Mouse (Mus musculus) cerebellum, postnatal 4 days (tissue): ENCODE results near the gene Ip6k1.
A peak's percentile ranks its signal among the peaks of the same experiment; 100 is the strongest.
"Not testable (repeated sequence)": the region's sequence is repeated elsewhere in the genome, so short reads cannot be mapped to it uniquely, and the experiment has no call there.

Source experiments
- DNase-seq, 2 experiments: peaks; one replicate each; pipeline ENCODE4 v3.0.0; 2022; ENCODE audit warnings: low spot score in 2 of 2, mixed read lengths in 1 of 2

The Ip6k1 gene

DNA sequence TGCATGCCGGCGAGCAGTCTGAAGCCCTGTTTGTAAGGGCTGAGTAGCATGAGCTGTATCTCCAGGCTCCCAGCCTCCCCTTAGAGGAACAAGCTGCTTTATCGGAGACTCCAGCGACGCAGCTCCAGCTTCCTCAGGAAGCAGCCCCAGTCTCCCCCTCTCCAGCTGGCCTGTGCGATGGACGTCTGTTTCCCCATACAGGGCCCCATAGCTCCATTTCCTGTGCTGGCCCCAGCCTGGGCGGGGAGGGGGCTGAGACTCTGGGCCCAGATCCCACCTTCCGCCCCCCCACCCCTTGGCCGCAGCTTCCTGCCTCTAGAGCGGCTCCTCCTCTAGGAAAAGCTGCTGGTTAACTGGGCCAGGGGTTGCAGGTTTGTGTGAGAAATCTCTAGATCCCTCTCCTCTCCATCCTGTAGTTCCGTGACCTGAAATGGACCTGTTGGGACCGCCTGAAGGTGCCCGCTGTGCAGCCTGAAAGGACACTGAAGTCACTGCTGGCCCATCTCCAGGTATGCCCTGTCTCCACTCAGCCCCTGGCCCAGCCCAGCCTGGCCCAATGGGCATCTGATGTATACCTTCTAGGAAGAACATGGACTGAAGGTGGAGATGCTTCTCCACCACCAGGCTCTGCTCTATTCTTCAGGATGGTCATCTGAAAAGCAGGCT lies 19.5 kb upstream of the Ip6k1 start, which contains the start of gene Gm20661:
TSS of gene Gm20661 (plus strand) at position 378 of the 666 bp plus-strand sequence.
- no peak for DNase-seq

DNA sequence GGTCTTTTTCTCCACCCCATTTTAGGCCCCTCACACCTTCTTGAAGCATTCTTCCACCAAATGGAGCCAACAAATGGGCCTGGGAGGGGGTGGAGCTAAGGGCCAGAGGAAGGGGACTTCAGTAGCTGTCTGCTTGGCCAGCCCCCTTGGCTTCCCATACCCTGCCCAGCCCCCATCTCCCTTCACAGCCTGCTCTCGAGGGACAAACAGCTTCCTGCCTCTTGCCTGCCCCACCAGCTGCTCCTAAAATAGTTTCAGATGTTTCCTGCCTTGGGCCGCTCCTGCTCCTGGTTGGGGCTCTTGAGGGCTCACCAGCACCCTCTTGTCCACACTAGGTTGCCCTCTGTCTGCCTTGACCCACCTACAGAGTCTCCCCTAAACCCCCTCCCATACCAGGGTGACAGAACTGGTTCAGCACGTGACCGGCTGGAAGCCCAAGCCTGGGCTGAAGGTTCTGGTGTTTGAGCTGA lies 18.8 kb upstream of the Ip6k1 start:
- DNase-seq = no peak

DNA sequence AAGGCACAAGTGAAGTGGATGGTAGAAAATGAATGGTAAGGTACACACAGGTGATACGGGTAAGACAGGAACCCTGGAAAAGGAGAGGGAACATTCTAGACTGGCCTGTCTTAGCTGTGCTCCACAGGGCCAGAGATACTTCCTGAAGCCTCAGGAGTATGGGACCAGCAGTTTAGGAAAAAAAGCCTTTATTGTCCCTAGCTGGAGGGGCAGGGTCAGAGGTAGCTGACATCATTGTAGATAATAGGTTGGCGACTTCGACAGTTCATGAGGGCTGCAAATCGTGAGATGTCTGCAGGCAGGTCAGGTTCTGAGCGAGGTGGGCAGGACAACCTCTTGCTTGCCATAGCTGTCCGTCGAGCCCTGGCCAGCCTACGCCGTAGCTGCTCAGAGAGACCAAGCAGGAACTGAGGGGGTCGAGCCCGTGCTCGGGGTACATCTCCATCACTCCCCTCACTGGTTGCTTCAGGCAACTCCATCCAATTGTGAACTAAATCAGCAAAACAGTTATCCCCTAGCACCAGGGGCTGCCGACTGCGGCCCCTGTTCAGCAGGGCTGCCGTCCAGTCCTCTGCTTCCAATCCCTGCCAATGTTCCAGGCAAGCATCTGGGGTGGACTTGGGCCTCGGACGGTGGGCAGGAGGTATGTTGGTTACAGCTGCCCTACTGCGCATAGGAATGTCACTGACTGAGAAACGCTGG lies 18.1 kb upstream of the Ip6k1 start:
- no peak for DNase-seq

DNA sequence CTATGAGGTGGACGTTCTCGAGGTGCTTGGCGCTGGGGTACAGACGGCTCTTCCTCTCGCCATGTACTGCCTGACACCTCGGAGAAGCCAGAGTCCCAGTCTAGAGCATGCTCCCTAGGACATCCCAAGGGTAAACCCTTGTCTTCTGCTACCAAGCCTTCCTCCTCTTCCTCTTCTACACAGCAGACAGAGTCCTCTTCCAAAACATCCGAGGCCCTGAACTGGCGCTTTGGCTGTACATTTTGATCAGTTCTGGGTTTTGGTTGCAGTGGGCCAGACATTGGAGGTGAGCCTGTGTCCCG lies 17.6 kb upstream of the Ip6k1 start:
- DNase-seq = no peak

DNA sequence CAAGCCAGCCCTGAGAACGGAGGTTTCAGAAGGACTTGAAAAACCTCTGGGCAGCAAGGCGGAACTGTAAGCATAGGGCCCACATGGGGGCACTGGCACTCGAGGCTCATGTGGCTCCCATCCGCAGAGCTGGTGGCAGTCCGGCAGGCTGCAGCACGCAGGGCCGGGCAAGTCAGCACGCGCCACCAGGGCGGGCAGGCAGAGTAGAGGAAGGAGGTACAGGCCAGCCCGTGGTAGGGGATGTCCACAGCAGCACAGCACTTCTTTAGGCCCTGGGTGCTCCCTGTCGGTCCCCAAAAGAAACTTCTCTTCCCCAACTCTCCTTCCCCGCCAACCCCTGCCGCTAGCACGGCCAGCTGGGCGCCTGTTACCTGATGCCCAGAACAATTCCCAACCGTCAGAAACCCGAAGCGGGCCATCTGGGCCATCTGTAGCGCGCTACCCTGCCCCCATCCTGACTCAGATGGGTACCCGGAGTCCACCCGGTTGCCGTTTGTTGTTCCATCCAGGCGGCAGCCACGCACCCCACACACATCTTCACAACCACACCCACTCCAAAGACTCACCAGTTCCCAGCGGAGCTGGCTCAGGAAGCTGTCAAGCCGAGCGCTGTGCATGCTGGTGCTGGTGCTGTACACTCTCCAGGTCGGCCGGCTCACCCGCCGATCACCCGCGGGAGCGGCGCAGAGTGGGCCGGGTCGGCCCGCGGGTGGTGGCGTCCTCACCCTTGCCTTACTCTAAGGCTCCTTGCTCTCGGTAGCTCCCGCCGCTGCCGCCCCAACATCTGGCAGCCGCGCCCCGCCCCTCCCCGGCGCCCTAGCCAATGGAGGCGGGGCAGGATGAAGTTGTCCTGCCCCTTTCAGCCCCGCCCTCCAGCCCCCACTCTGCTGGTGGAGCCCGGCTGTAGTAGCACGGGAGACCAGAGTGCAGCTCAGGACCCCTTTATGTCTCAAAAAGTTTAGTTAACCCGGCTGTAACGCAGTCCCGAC lies 16.9 kb upstream of the Ip6k1 start, which contains the start of gene Inka1:
TSS of gene Inka1 (minus strand) at position 749 of the 989 bp plus-strand sequence.
- peak in 1 of 2 experiments; percentile 64 for DNase-seq

DNA sequence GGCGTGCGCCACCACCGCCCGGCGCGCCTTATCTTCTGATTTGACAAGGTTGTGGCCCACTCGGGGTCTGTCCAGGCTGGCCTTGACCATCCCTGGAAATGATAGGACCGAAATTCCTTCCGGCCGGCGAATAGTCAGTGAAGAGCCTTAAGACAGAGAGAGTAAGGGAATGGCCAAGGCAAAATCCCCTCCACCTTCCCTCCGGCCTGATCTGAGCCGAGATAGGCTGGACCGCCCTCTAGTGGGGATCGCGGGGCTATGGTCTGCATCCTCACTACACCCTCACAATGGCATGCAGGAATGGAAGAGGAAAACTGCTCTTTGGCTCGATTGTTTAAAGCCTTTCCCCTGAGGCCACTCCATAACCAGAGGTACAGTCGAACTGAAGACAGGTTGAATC lies 15.9 kb upstream of the Ip6k1 start:
- DNase-seq = peak in 1 of 2 experiments; percentile 78

DNA sequence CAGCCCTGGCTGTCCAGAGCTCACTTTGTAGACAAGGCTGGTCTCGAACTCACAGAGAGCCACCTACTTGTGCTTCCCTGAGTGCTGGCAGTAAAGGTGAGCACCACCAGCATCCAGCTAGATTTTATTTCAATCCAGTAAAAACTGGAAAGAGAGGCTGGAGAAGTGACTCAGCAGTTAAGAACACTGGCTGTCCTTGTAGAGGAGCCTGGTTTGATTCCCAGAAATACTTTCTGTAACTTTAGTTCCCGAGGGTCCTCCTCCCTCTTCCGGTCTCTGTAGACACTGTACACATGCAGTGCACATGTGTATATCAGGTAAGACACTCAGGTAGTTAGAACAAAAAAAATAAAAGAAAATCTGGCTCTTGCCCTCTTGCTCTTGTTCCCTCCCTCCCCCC lies 14.4 kb upstream of the Ip6k1 start:
- no peak for DNase-seq

DNA sequence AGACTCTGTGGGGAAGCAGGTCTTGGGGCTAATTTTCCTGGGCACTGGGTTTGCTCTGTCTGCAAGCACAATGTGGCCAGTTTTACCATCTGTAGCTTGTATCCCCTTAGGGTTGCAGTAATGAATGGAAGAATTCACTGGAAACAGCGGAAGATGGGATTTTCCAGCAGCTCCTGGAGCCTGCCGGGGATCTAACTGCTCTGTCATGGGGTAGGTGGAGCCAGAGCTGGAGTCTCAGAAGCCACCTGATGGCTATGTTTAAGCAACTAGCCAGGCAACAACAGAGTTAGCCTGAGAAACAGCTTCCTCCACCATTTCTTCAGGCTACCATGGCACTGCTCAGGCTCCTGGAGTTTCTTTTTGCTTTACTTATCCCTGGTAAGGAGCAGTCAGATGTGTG lies 10.1 kb upstream of the Ip6k1 start, which contains the start of gene Cdhr4:
TSS of gene Cdhr4 (plus strand) at position 301 of the 400 bp plus-strand sequence.
- no peak for DNase-seq

DNA sequence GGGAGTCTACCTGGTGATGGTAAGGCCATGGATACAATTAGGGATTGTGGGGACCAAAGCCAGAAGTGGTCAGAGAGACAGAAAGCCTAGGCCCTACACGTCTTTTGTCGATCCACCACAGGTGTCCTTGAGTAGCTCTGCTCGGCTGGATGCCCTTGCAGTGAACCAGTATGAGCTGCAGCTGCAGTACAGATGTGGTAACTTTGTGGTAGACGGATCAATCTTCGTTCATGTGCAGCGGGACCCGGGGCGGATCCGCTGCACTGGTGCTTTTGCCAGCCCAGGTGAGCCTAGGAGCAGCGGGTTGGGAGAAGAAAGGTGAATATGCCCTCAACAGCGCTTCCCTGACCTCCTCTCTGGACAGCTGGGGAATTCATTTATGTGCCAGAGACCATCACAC lies 9.3 kb upstream of the Ip6k1 start:
- no peak for DNase-seq

DNA sequence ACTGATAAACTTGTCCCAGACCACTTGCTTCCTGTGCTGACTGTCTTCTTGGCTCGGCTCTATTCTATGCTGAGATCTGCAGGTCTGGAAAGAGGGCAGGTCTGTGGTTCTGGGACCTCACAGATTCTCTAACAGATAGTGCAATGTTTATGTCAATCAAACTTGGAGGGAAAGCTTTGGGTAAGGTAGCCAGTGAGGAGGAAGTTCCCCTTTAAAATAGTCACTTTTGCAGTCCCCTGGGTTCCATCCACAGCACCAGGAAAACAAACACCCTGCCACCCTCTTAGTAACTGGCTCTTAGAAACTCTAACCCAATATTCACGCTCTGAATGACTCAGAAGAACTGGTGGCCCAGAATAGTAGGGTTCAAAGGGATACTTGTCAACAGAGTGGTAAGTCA lies 7.8 kb upstream of the Ip6k1 start:
- DNase-seq = no peak

DNA sequence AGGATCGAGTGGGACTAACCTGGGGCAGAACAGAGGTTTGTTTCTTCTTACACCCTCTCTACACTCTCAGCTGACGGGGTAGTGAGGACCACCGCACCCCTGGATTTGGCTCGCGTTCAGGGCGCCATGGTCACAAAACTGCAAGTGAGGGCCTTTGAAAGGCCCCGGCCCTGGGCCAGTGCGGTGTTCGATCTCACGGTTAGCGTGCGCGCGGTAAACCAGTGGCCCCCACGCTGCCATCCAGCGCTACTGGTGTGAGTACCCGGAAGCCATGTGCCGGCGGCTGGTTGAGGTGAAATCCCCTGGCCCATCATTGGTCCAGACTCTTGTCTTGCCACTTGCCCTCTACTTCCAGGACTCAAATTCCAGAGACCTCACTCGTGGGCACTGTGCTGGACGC lies 6.8 kb upstream of the Ip6k1 start:
- DNase-seq = no peak

DNA sequence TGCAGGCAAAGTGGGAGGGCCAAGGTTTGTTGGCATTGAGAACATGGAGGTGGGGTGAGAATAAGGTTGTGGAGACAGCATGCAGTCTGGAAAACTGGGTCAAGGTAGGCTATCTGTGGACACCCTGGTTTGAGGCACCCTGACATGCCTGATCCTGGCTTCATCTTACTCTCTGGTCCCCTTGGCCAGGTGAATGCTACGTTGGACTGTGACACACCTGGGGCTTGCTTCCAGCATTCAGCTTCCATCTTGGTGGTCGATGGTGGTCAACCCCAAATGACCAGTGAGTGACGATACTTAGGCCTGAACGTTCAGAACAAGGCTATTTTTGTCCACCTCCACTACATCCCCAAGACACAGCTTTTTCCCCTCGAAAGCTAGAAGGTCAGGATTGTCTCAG lies 6.3 kb upstream of the Ip6k1 start, which contains the start of gene Gm20662:
TSS of gene Gm20662 (plus strand) at position 301 of the 400 bp plus-strand sequence.
- no peak for DNase-seq

DNA sequence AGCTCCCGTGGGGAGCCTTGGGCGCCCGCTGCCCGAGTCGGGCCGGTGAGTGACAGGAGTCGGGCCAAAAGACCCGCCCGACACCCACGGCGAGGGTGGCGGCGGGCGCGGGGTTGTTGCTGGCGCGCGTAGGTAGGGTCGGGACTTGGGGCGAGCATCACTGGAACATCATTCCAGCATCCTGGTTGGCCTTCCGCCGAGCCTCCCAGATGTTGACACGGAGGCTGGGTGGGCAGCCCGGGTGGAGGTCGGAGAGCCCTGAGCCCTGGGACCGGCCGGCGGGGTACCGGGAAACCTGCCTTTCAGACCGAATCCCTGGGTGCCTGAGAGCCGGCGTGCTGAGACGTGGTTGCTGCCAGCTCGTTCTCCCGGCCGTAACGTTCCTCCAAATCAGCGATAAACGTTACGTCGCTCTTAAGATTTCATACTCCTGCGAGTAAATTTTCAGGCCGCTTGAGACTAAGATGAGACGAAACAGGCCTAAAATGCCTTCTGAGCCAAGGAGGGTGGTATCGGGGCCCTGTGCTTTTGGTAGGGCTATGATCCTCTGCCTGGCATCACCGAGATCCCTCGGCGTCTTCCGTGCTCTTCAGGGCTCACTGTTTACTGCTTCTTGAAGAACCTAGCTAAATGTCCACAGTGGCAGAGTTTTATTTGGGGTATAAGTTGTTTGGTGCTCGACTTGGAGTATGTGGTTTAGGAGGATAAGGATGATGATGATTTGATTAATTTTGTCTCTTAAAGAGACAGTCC lies 653 bp downstream of the Ip6k1 start:
- DNase-seq = no peak

DNA sequence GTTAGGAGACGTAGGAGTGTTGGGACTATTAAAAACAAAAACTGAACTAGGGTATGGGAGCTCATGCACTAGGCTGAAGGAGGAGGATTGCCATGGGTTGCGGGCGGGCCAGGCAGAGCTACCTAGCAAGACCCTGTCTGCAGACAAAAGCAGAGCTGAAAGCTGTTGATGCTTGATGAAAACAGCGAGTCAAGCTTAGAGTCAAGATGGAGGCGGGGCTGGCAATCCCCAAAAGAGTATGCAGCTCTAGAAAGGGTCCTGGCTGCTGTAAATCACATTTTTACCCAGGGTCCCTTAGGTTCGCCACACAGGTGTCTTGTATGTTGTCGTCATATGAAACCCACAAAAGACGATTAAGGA lies 1.2 kb downstream of the Ip6k1 start:
- DNase-seq = no peak

DNA sequence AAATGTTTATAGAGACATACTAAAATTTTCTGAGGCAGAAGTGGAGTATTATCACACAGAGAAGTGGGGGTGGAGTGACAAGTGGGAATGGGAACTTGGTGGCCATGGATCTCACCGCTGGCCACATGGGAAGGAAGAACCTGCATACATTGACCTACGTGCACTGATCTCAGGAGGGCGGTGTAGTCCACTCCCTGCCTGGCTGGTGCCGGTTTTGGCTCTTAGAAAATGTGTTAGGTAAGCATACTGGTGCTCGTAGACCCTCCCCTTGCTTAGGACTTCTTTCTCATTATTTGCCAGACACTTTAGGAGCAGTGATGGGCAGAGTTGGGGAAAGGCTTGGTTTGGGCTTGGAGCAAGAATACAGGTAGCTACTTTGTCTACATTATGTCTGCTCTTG lies 5.7 kb downstream of the Ip6k1 start:
- DNase-seq = no peak

DNA sequence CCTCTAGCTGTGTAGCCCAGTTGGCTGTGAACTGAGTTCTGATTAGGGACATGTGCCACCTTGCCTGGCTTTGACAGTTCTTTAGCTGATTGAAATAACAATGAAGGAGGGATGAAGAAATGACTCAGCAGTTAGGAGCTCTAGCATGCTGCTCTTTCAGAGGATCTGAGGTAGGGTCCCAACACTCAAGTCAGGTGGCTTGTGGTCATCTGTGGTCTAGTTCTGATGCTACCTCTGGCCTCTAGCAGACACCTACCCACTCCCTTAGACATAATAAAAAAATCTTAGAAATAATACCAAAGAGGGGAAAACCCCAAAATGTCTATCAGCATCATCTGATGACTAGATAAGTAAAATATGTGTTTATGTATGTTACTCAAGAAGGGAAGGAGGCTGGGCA lies 8.1 kb downstream of the Ip6k1 start:
- DNase-seq = no peak

DNA sequence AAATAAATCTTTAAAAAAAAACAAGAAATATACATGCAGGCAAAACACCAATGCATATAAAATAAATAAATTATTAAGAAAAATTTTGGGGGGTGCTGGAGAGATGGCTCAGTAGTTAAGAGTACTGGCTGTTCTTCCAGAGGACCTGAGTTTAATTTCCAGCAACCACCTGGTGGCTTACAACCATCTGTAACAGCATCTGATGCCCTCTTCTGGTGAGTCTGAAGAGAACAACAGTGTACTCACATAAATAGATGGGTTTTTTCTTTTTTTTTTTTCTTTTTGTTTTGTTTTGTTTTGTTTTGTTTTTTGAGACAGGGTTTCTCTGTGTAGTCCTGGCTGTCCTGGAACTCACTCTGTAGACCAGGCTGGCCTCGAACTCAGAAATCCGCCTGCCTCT lies 11.3 kb downstream of the Ip6k1 start:
- DNase-seq = not testable (repeated sequence)

DNA sequence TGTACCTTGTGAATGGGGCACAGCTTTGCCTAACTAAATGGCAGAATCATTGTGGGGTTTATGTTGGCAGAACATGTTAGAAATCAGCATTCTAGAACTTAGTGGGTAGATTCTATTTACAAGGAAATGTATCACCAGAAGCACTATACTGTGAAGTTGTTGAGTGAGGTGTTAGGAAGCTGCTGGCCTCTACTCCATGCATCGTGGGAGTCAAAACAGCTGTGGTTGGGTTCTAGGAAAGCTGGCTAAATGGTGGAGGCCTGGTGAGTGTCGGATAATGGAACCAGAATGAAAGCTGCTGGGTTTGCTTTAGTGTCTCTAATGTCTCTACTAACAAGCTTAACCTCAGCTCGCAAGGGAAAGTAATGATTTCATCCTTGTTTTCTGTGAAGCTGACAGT lies 14.8 kb downstream of the Ip6k1 start:
- no peak for DNase-seq

DNA sequence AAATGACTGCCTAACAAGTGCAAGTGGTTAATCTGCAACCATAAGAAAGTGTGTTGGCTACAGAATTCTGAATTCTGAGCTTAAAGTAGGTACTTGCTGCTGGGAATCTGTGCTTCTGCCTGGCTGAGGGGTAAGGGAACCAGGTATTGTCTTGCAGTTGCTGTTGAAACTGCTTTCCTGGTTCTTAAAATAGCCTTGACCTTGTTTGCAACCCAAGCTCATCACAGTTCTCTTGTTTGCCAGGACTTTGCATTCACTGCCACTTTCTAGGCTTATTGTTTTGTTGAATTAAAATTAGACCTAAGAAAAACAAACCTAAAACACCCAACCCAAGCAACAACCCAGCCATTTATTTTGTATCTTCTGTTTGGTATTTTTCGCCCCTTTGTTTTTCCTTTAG lies 18.4 kb downstream of the Ip6k1 start:
- DNase-seq = no peak

DNA sequence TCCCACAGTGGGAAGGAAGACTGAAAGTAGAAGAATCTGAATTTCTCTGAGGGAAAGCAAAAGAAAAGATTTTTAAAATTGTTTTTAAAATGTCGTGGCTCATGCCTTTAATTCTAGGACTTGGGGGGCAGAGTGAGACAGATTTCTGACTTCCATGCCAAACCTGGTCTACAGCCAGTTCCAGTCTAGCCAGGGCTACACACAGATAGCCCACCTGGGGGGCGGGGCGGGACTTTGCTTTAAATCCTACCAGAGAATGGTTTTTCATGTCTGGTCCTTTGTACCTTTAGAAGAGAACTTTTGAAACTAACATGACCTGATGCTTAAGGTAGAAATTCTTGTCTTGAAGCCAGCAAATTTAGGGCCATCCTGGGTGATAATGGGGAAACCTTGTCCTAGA lies 20.9 kb downstream of the Ip6k1 start:
- no peak for DNase-seq

DNA sequence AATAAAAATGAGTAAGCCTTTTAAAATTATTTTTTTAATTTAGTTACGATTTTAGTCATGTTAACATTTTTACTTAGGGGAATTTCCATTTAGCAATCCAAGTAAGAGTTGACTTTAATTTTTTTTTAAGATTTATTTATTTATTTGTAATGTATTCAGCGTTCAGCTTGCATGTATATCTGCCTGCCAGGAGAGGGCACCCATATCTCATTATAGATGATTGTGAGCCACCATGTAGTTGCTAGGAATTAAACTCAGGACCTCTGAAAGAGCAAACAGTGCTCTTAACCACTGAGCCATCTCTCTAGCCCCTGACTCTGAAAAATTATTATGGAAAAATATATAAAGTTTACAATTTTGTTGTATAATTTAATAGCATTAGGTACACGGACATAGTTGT lies 24.3 kb downstream of the Ip6k1 start:
- DNase-seq = no peak

DNA sequence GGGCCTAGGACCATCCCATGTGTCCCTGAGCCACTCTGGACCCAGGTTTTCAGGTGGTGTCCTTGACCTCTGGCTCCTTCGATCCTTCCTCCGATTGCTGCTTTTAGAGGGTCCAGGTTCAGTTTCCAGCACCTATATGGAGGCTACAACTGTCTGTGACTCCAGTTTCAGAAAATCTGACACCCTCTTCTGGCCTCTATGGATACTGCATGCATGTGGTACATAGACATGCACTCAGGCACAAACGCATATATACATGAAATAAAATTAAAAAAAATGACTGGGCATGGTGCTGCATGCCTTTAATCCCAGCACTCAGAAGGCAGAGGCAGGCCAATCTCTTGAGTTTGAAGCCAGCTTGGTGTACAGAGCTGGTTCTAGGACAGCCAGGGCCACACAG lies 25.6 kb downstream of the Ip6k1 start:
- no peak for DNase-seq
